Mouse (Mus musculus) adrenal gland, postnatal 36 days (tissue): ENCODE data around the gene Gfod2. TPM values are rescaled to one million over a fixed set of nuclear protein-coding genes. Genes with fewer than 3 reads are reported as not detected.
A peak's percentile ranks its signal among the peaks of the same experiment; 100 is the strongest.

ENCODE experiments used
- DNase-seq, 2 experiments: peaks; one replicate each; pipeline ENCODE4 v3.0.0; 2021; ENCODE audit warnings: mixed read lengths in 1 of 2
- total RNA-seq, 2 experiments: library from RNA; stranded (reverse); gene quantifications; 2 replicates each; pipeline ENCODE4 v1.2.3; 2021

Gene Gfod2
- total RNA-seq, 2 experiments from 2014 or later, result 9.7 to 10.3 TPM

DNA sequence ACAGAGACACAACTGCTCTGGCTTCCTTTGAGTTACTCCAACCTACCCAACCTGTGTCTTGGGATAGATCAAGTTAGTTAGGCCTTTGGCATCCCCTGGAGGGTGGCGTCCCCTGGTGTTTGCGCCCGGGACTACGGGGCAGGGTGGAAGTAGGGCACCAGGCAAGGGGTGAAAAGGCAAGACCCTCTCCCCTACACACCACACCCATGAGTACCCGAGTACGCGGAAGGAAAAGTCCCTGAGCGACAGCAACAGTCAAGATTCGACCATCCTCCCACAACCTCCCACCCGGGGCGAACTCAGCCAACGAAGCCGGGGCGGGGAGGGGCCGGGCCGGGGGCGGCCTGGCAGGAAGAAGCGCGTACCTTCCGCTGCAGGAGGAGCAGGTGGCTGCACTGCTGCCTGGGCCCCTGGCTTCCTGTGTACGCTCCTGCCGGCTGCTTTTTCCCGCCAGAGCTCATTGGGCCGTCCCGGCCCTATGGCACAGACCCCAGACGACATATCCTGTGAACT is 72.6 kb downstream of the Gfod2 start, which contains the start of gene Carmil2:
Carmil2 (plus strand) TSS at position 479 of the 513 bp plus-strand sequence.
- DNase-seq, result peak; percentile 67 to 77

DNA sequence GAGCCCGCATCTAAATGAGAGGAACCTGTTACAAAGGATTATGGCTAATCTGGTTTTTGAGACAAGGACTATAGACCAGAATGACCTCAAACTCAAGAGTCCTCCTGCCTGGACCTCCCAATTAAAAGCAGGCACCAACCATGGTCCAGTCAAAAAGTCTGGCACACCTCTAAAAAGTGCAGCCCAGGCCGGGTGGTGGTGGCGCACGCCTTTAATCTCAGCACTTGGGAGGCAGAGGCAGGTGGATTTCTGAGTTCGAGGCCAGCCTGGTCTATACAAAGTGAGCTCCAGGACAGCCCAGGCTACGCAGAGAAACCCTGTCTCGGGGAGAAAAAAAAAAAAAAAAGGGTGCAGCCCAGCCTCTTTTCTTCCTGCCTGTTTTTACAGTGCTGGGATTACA is 73.1 kb downstream of the Gfod2 start:
- DNase-seq, result no peak

DNA sequence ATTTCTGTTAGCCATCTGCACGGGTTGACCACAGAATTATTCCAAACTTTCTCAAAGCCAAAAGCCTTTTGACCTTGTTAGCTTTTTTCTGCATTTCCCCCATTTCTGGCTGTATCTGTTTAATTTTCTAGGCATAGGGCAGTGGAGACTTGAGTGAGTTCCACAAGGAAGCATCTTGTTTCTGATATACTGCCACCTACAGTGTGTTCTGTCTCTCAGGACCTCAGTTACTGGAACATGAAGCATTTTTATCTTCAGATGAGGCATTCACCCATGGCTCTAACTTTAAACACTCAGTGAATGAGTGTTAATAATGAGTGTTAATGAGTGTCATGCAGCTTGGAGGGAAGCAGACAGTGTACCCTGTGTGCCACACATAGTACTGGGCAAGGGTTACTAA is 80.6 kb downstream of the Gfod2 start:
- DNase-seq, result no peak

Other genes with a start within 250 kb of the Gfod2 start
- under 1 TPM; 0.23 to 0.66 TPM for gene Hsd11b2, start 239.9 kb downstream of the Gfod2 start, total RNA-seq
- gene Atp6v0d1, start 192.6 kb downstream of the Gfod2 start, total RNA-seq, result 100 to 1,000 TPM; 115 to 120 TPM
- gene Ripor1, start 153.4 kb downstream of the Gfod2 start, total RNA-seq, result 10 to 100 TPM; 27.5 to 33.8 TPM
- 10 to 100 TPM; 50.8 to 65.2 TPM for gene Ctcf, start 122.1 kb downstream of the Gfod2 start, total RNA-seq
- 1 to 10 TPM in 1 of 2 experiments, under 1 TPM in 1; 0.92 to 1.9 TPM for gene Agrp, start 121.3 kb downstream of the Gfod2 start, total RNA-seq
- gene Carmil2, start 72.4 kb downstream of the Gfod2 start, total RNA-seq, result 1 to 10 TPM; 1.2 to 1.4 TPM
- gene Acd, start 57.6 kb downstream of the Gfod2 start, total RNA-seq, result 10 to 100 TPM; 24.9 to 26.3 TPM
- 10 to 100 TPM; 10.7 to 14.0 TPM for gene Pard6a, start 57.5 kb downstream of the Gfod2 start, total RNA-seq
- not detected for gene 4933405L10Rik, start 51.0 kb downstream of the Gfod2 start, total RNA-seq
- 1 to 10 TPM; 4.5 to 4.9 TPM for gene Enkd1, start 50.5 kb downstream of the Gfod2 start, total RNA-seq
- 10 to 100 TPM; 23.7 to 24.0 TPM for gene Ranbp10, start 68.7 kb upstream of the Gfod2 start, total RNA-seq
- gene Tsnaxip1, start 69.1 kb upstream of the Gfod2 start, total RNA-seq, result not detected
- 1 to 10 TPM; 4.3 to 9.6 TPM for gene Cenpt, start 94.6 kb upstream of the Gfod2 start, total RNA-seq
- 10 to 100 TPM; 40.0 to 41.1 TPM for gene Thap11, start 96.5 kb upstream of the Gfod2 start, total RNA-seq
- gene Nutf2, start 101.9 kb upstream of the Gfod2 start, total RNA-seq, result 10 to 100 TPM; 43.2 to 43.8 TPM
- gene Edc4, start 122.2 kb upstream of the Gfod2 start, total RNA-seq, result 10 to 100 TPM; 31.6 to 38.2 TPM
- 1 to 10 TPM in 1 of 2 experiments, under 1 TPM in 1; 0.59 to 1.7 TPM for gene Nrn1l, start 134.9 kb upstream of the Gfod2 start, total RNA-seq
- gene Pskh1, start 141.8 kb upstream of the Gfod2 start, total RNA-seq, result 10 to 100 TPM; 29.0 to 33.1 TPM
- gene Ctrl, start 175.2 kb upstream of the Gfod2 start, total RNA-seq, result under 1 TPM; 0.66 to 0.76 TPM
- gene Psmb10, start 179.8 kb upstream of the Gfod2 start, total RNA-seq, result 10 to 100 TPM; 68.1 to 87.1 TPM
- 1 to 10 TPM; 1.3 to 1.9 TPM for gene Lcat, start 184.7 kb upstream of the Gfod2 start, total RNA-seq
- gene Slc12a4, start 207.4 kb upstream of the Gfod2 start, total RNA-seq, result 10 to 100 TPM; 43.9 to 58.9 TPM
- not detected for gene Dpep3, start 220.8 kb upstream of the Gfod2 start, total RNA-seq
- gene Dus2, start 232.7 kb upstream of the Gfod2 start, total RNA-seq, result 10 to 100 TPM; 16.0 to 19.3 TPM
- under 1 TPM in 1 of 2 experiments, not detected in 1; 0.30 TPM for gene Dpep2nb, start 247.3 kb upstream of the Gfod2 start, total RNA-seq